Mouse (Mus musculus) lung, postnatal 0 days (tissue): ENCODE data around the gene Fam214a.

Source experiments
- CTCF ChIP-seq: IDR thresholded peaks from 2 replicates; pipeline ENCODE4 v1.5.1; 2016; ENCODE audit warnings: antibody characterized with exemption, mild to moderate bottlenecking
- EP300 ChIP-seq: IDR thresholded peaks from 2 replicates; pipeline ENCODE4 v1.6.1; 2016; ENCODE audit warnings: antibody characterized with exemption, mild to moderate bottlenecking, control low read depth

GRCm38 (mm10) chr9:75043191-75043590 is 90.5 kb downstream of the Fam214a start:
- TF ChIP-seq CTCF (no peak), EP300 (no peak)
